15 mouse cellular contexts compared by ENCODE assay signal in the genomic region with DNA sequence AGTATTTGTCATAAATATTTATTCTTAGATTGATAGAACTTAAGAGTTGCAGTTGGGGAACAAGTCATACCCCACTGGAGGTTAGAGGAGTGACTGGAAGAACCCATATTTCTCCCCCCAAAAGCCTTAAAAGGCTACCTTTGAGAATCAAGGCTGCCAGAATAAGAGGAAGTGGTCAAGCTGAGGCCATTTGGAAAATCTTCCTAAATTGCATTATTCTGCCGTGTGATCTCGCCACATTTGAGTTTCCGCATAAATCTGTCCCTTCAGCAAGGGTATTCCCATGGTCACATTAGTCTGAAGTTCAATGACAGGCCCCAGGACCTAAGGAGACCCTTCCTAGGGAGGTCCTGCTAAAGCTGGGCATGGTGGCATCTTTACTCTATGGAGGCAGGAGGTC. TPM values are rescaled to one million over a fixed set of nuclear protein-coding genes. Genes with fewer than 3 reads are reported as not detected.
DNase-seq lines count a peak whose midpoint lies in the region; ATAC-seq and TF ChIP-seq lines count a peak whose summit lies in the region.
"Had no signal": no experiment of that assay in that cellular context is flagged by ENCODE, and none has a peak within 500 bp of the region (broad histone marks: within the 10 kb centered on the region; RNA-seq: fewer than 3 reads in every experiment).

No protein-coding gene starts in this region.

- ATAC-seq in intestine, embryonic 14.5 days (replicated peaks; ENCODE audit: low FRiP score, low TSS enrichment, low read depth) = no peak
- ATAC-seq in intestine, postnatal 0 days = no peak
- ATAC-seq in monocyte, adult 5-6 weeks (replicated peaks; ENCODE audit: insufficient number of reproducible peaks, low FRiP score, low TSS enrichment, poor library complexity, severe bottlenecking) = 0 out of 2 replicates have a peak, but pooled peaks have one; percentile 20

- H3K36me3 ChIP-seq in intestine, embryonic 14.5 days (ENCODE audit: control insufficient read depth, insufficient read depth, low read length) = peaks cover 48% of the 10 kb centered on the region
- peaks cover 39% of the 10 kb centered on the region for H3K36me3 ChIP-seq in intestine, postnatal 0 days (ENCODE audit: control insufficient read depth, insufficient read depth)
- H3K36me3 ChIP-seq in thymus, adult 2 months (ENCODE audit: control insufficient read depth, insufficient read depth, low read length) = no peaks in the 10 kb centered on the region

- no peak for TF ChIP-seq POLR2A in bone marrow macrophage, adult 2 months (IDR thresholded peaks at IDR 0.05; ENCODE audit: borderline replicate concordance, low read depth, low read length)
- TF ChIP-seq POLR2A in embryonic fibroblast, embryonic 13.5 days (IDR thresholded peaks at IDR 0.05; ENCODE audit: low read depth, low read length) = no peak
- TF ChIP-seq POLR2A in thymus, adult 2 months (IDR thresholded peaks at IDR 0.05; ENCODE audit: control insufficient read depth, extremely low read depth, insufficient read depth, low read length, poor library complexity) = no peak

- H3K4me3 ChIP-seq in intestine, embryonic 14.5 days (ENCODE audit: low read depth, low read length) = no peak overlapping the region
- no peak overlapping the region for H3K4me3 ChIP-seq in intestine, postnatal 0 days (ENCODE audit: low read depth, low read length)
- no peak overlapping the region for H3K4me3 ChIP-seq in bone marrow macrophage, adult 2 months (ENCODE audit: insufficient read depth, low read length)
- H3K4me3 ChIP-seq in embryonic fibroblast, embryonic 13.5 days (ENCODE audit: insufficient read depth, low read length) = no peak overlapping the region
- H3K4me3 ChIP-seq in thymus, adult 2 months (ENCODE audit: control insufficient read depth, insufficient read depth, low read length) = no peak overlapping the region
- H3K4me3 ChIP-seq: midbrain, embryonic 13.5 days; neural tube, embryonic 13.5 days had no signal

- peaks cover 12% of the 10 kb centered on the region; the same call in 1 of the 2 replicates for H3K4me1 ChIP-seq in intestine, embryonic 14.5 days (replicated peaks; ENCODE audit: control insufficient read depth, insufficient read depth, low read length)
- no peaks in the 10 kb centered on the region for H3K4me1 ChIP-seq in intestine, postnatal 0 days (replicated peaks; ENCODE audit: control insufficient read depth, insufficient read depth, low read length)
- H3K4me1 ChIP-seq in bone marrow macrophage, adult 2 months (ENCODE audit: control insufficient read depth, insufficient read depth, low read length) = peaks cover 52% of the 10 kb centered on the region
- peaks cover 27% of the 10 kb centered on the region for H3K4me1 ChIP-seq in embryonic fibroblast, embryonic 13.5 days (ENCODE audit: control insufficient read depth, insufficient read depth, low read length)
- H3K4me1 ChIP-seq in thymus, adult 2 months (replicated peaks; ENCODE audit: control insufficient read depth, insufficient read depth, low read length) = peaks cover 5% of the 10 kb centered on the region; the same call in 1 of the 2 replicates
- H3K4me1 ChIP-seq: midbrain, embryonic 13.5 days had no signal

- 89% methylated on average over 3 of the region's 3 CpGs for WGBS in intestine, embryonic 14.5 days
- 81% methylated on average over 3 of the region's 3 CpGs for WGBS in intestine, postnatal 0 days
- 71% methylated on average over 3 of the region's 3 CpGs for WGBS in thymus, adult 2 months

- no peak for DNase-seq in intestine, embryonic 14.5 days (ENCODE audit: low spot score)
- DNase-seq in adrenal gland, adult 18-20 months (ENCODE audit: low spot score in 2 of 2) = no peak
- DNase-seq in thymus, adult 2 months = no peak
- DNase-seq: cerebellum, adult 18-20 months; forebrain, postnatal 0 days; kidney, postnatal 25 days; lung, adult 18-20 months; thymus, postnatal 4 days had no signal

- no peak overlapping the region for H3K9ac ChIP-seq in intestine, embryonic 14.5 days (ENCODE audit: low read length)
- H3K9ac ChIP-seq in intestine, postnatal 0 days (ENCODE audit: low read depth, low read length) = no peak overlapping the region
- H3K9ac ChIP-seq: forebrain, postnatal 0 days; midbrain, embryonic 13.5 days; neural tube, embryonic 13.5 days had no signal

- H3K27me3 ChIP-seq in intestine, embryonic 14.5 days (replicated peaks; ENCODE audit: control insufficient read depth, insufficient read depth, low read length) = no peaks in the 10 kb centered on the region
- H3K27me3 ChIP-seq in intestine, postnatal 0 days (replicated peaks; ENCODE audit: control insufficient read depth, insufficient read depth, low read length) = no peaks in the 10 kb centered on the region
- no peaks in the 10 kb centered on the region for H3K27me3 ChIP-seq in thymus, adult 2 months (ENCODE audit: control insufficient read depth, insufficient read depth, low read length)
- H3K27me3 ChIP-seq: midbrain, embryonic 13.5 days; neural tube, embryonic 13.5 days had no signal

- peak overlapping the region; percentile 76; the same call in 1 of the 2 replicates for H3K27ac ChIP-seq in intestine, embryonic 14.5 days (ENCODE audit: low read depth)
- no peak overlapping the region for H3K27ac ChIP-seq in intestine, postnatal 0 days (ENCODE audit: low read depth, low read length)
- peak overlapping the region; percentile 74 for H3K27ac ChIP-seq in bone marrow macrophage, adult 2 months (ENCODE audit: insufficient read depth, low read depth, low read length)
- H3K27ac ChIP-seq in embryonic fibroblast, embryonic 13.5 days (ENCODE audit: insufficient read depth, low read length) = peak overlapping the region; percentile 91
- H3K27ac ChIP-seq in thymus, adult 2 months (ENCODE audit: control insufficient read depth, insufficient read depth, low read length) = no peak overlapping the region
- H3K27ac ChIP-seq: midbrain, embryonic 13.5 days; neural tube, embryonic 13.5 days had no signal

- TF ChIP-seq CTCF in intestine, postnatal 0 days (IDR thresholded peaks at IDR 0.05; ENCODE audit: low read depth) = no peak
- TF ChIP-seq CTCF in bone marrow macrophage, adult 2 months (IDR thresholded peaks at IDR 0.05; ENCODE audit: low read depth, low read length) = no peak
- no peak for TF ChIP-seq CTCF in embryonic fibroblast, embryonic 13.5 days (IDR thresholded peaks at IDR 0.05; ENCODE audit: borderline replicate concordance, insufficient read depth, low read length)
- no peak for TF ChIP-seq CTCF in thymus, adult 2 months (IDR thresholded peaks at IDR 0.05; ENCODE audit: borderline replicate concordance, control insufficient read depth, extremely low read depth, insufficient read depth, low read length, poor library complexity)

- no peaks in the 10 kb centered on the region for H3K9me3 ChIP-seq in intestine, embryonic 14.5 days (ENCODE audit: control insufficient read depth, low read length)
- no peaks in the 10 kb centered on the region for H3K9me3 ChIP-seq in intestine, postnatal 0 days (ENCODE audit: control insufficient read depth)
- H3K9me3 ChIP-seq: midbrain, embryonic 13.5 days; neural tube, embryonic 13.5 days had no signal

- no peak overlapping the region for H3K4me2 ChIP-seq in intestine, embryonic 14.5 days (ENCODE audit: low read length)
- H3K4me2 ChIP-seq in intestine, postnatal 0 days (replicated peaks; ENCODE audit: low read depth) = no peak overlapping the region
- H3K4me2 ChIP-seq: midbrain, embryonic 13.5 days; neural tube, embryonic 13.5 days had no signal

RNA-seq across cellular contexts. Expression of a gene that starts 11.1 kb away (rescaled TPM):
- polyA plus RNA-seq in intestine, embryonic 14.5 days (2014; fragmentation: Nextera tagmentation; extraction: Ambion mirVana) = 129 and 133 TPM in 2 replicates
- 49.4 and 53.7 TPM in 2 replicates for polyA plus RNA-seq in intestine, postnatal 0 days (2015; fragmentation: Nextera tagmentation; extraction: Ambion mirVana)
- 20.2 and 24.9 TPM in 2 replicates for polyA plus RNA-seq in bone marrow macrophage, adult 2 months (2012; ENCODE audit: insufficient read depth, insufficient read length, missing spikeins)
- polyA plus RNA-seq in embryonic fibroblast, embryonic 13.5 days (2011; ENCODE audit: insufficient read length, low read depth, missing spikeins) = 618 and 779 TPM in 2 replicates
- 0.78 to 0.96 TPM in 2 of 3 replicates, not detected in the other for total RNA-seq in monocyte, adult 5-6 weeks (2017)
- total RNA-seq in adrenal gland, adult 18-20 months (2021) = 10 to 100 TPM; 26.4 to 38.4 TPM
- 76.5 and 89.3 TPM in 2 replicates for polyA plus RNA-seq in thymus, adult 2 months (2012; rRNA removed)

RNA-seq across cellular contexts. Expression of a gene that starts 15.8 kb away (rescaled TPM):
- polyA plus RNA-seq in intestine, embryonic 14.5 days (2014; fragmentation: Nextera tagmentation; extraction: Ambion mirVana) = 316 and 324 TPM in 2 replicates
- polyA plus RNA-seq in intestine, postnatal 0 days (2015; fragmentation: Nextera tagmentation; extraction: Ambion mirVana) = 300 and 317 TPM in 2 replicates
- 88.5 and 89.7 TPM in 2 replicates for polyA plus RNA-seq in bone marrow macrophage, adult 2 months (2012; ENCODE audit: insufficient read depth, insufficient read length, missing spikeins)
- 138 and 143 TPM in 2 replicates for polyA plus RNA-seq in embryonic fibroblast, embryonic 13.5 days (2011; ENCODE audit: insufficient read length, low read depth, missing spikeins)
- total RNA-seq in monocyte, adult 5-6 weeks (2017) = 49.3 to 72.4 TPM (median 52.8 TPM) in 3 replicates
- 100 to 1,000 TPM; 180 to 210 TPM for total RNA-seq in adrenal gland, adult 18-20 months (2021)
- 211 and 214 TPM in 2 replicates for polyA plus RNA-seq in thymus, adult 2 months (2012; rRNA removed)

RNA-seq across cellular contexts. Expression of a gene that starts 21.4 kb away (rescaled TPM):
- polyA plus RNA-seq in intestine, embryonic 14.5 days (2014; fragmentation: Nextera tagmentation; extraction: Ambion mirVana) = 43.7 and 50.7 TPM in 2 replicates
- 105 and 108 TPM in 2 replicates for polyA plus RNA-seq in intestine, postnatal 0 days (2015; fragmentation: Nextera tagmentation; extraction: Ambion mirVana)
- 64.2 and 81.2 TPM in 2 replicates for polyA plus RNA-seq in bone marrow macrophage, adult 2 months (2012; ENCODE audit: insufficient read depth, insufficient read length, missing spikeins)
- 85.6 and 98.2 TPM in 2 replicates for polyA plus RNA-seq in embryonic fibroblast, embryonic 13.5 days (2011; ENCODE audit: insufficient read length, low read depth, missing spikeins)
- total RNA-seq in monocyte, adult 5-6 weeks (2017) = 49.1 to 94.7 TPM (median 53.7 TPM) in 3 replicates
- 100 to 1,000 TPM in 1 of 2 experiments, 10 to 100 TPM in 1; 95.4 to 119 TPM for total RNA-seq in adrenal gland, adult 18-20 months (2021)
- polyA plus RNA-seq in thymus, adult 2 months (2012; rRNA removed) = 308 and 317 TPM in 2 replicates

RNA-seq across cellular contexts. Expression of a gene that starts 25.0 kb away (rescaled TPM):
- 19.3 and 21.5 TPM in 2 replicates for polyA plus RNA-seq in intestine, embryonic 14.5 days (2014; fragmentation: Nextera tagmentation; extraction: Ambion mirVana)
- 188 TPM in 2 replicates for polyA plus RNA-seq in intestine, postnatal 0 days (2015; fragmentation: Nextera tagmentation; extraction: Ambion mirVana)
- 30.9 and 32.7 TPM in 2 replicates for polyA plus RNA-seq in bone marrow macrophage, adult 2 months (2012; ENCODE audit: insufficient read depth, insufficient read length, missing spikeins)
- polyA plus RNA-seq in embryonic fibroblast, embryonic 13.5 days (2011; ENCODE audit: insufficient read length, low read depth, missing spikeins) = 6.9 and 7.0 TPM in 2 replicates
- 11.3 to 16.7 TPM (median 13.6 TPM) in 3 replicates for total RNA-seq in monocyte, adult 5-6 weeks (2017)
- total RNA-seq in adrenal gland, adult 18-20 months (2021) = 1 to 10 TPM; 3.1 to 4.5 TPM
- 24.2 and 29.3 TPM in 2 replicates for polyA plus RNA-seq in thymus, adult 2 months (2012; rRNA removed)

RNA-seq across cellular contexts. Expression of a gene that starts 33.4 kb away (rescaled TPM):
- polyA plus RNA-seq in intestine, embryonic 14.5 days (2014; fragmentation: Nextera tagmentation; extraction: Ambion mirVana) = 2.9 and 3.7 TPM in 2 replicates
- 0.78 and 0.89 TPM in 2 replicates for polyA plus RNA-seq in intestine, postnatal 0 days (2015; fragmentation: Nextera tagmentation; extraction: Ambion mirVana)
- polyA plus RNA-seq in bone marrow macrophage, adult 2 months (2012; ENCODE audit: insufficient read depth, insufficient read length, missing spikeins) = not detected in 2 replicates
- polyA plus RNA-seq in embryonic fibroblast, embryonic 13.5 days (2011; ENCODE audit: insufficient read length, low read depth, missing spikeins) = 0.94 TPM in 1 of 2 replicates, not detected in the other
- 0.68 TPM in 1 of 3 replicates, not detected in the others for total RNA-seq in monocyte, adult 5-6 weeks (2017)
- 1 to 10 TPM in 1 of 2 experiments, under 1 TPM in 1; 0.26 to 1.1 TPM for total RNA-seq in adrenal gland, adult 18-20 months (2021)
- polyA plus RNA-seq in thymus, adult 2 months (2012; rRNA removed) = 0.82 and 1.00 TPM in 2 replicates
- total RNA-seq: gastrocnemius, postnatal 4 days had no signal

Comparison
In these comparisons a context has a peak if more than half of its experiments do, and no peak if none do; other contexts are left out.
1. H3K27ac ChIP-seq: peak in intestine, embryonic 14.5 days (single experiment), bone marrow macrophage, adult 2 months (single experiment) and embryonic fibroblast, embryonic 13.5 days (single experiment); none in intestine, postnatal 0 days (single experiment) and thymus, adult 2 months (single experiment).